Mouse (Mus musculus) lung, adult 2 months (tissue): Measurements from ENCODE around the gene Evx2. TPM values are rescaled to one million over a fixed set of nuclear protein-coding genes. Genes with fewer than 3 reads are reported as not detected.

Experiments used
- DNase-seq: peaks from one replicate; pipeline ENCODE4 v3.0.0; 2022
- H3K4me1 ChIP-seq: fragments of 200-500 bp; 2 replicates; pipeline ENCODE4 v1.6.1; 2011; ENCODE audit warnings: low read length; ENCODE audit not compliant: control insufficient read depth, insufficient read depth
- H3K4me3 ChIP-seq: fragments of 200-500 bp; replicated peaks from 2 replicates; pipeline ENCODE3; 2011; ENCODE audit warnings: low read depth, mild to moderate bottlenecking, control low read depth, low read length; ENCODE audit errors: extremely low read depth
- CTCF ChIP-seq: fragments of 200-500 bp; IDR thresholded peaks from 2 replicates; pipeline ENCODE4 v1.5.1; 2011; ENCODE audit warnings: mild to moderate bottlenecking, low read length, control low read depth; ENCODE audit not compliant: insufficient read depth
- POLR2A ChIP-seq: fragments of 200-500 bp; IDR thresholded peaks from 2 replicates; pipeline ENCODE4 v1.6.1; 2011; ENCODE audit warnings: low read depth, mild to moderate bottlenecking, control low read depth, low read length, borderline replicate concordance; ENCODE audit errors: extremely low read depth
- WGBS: fragments of 180-500 bp; shearing (Covaris S2); methylation state at CpG from one replicate; pipeline ENCODE4 v1.1.7; 2018; 5-methylcytosine and 5-hydroxymethylcytosine counted together
- polyA plus RNA-seq: library from polyadenylated mRNA; depleted of rRNA; stranded (reverse); fragments of >200 nt; gene quantifications from 2 replicates; pipeline ENCODE4 v1.2.3, GENCODE M21; 2012; rRNA removed

Evx2 gene
- polyA plus RNA-seq: not detected in 2 replicates

- WGBS: 6% methylated on average over 28 of the region's 28 CpGs
- H3K4me1 ChIP-seq: no peaks in the 10 kb centered on the region; the same call in 1 of the 2 replicates
- no peak for DNase-seq
- TF ChIP-seq POLR2A (no peak), CTCF (no peak)
- H3K4me3 ChIP-seq: no peak within 1 kb of the TSS
These were observed at the start of gene Evx2 for GRCm38 (mm10) chr2:74659507-74660005. Evx2 (minus strand) TSS chr2:74659557.

GRCm38 (mm10) chr2:74708676-74709075 lies 49.3 kb upstream of the Evx2 start:
- no peak for DNase-seq
- no peak overlapping the region for H3K4me3 ChIP-seq
- H3K4me1 ChIP-seq: no peaks in the 10 kb centered on the region
- WGBS: 21% methylated on average over 4 of the region's 4 CpGs
- no peak for TF ChIP-seq CTCF
- no peak for TF ChIP-seq POLR2A

GRCm38 (mm10) chr2:74707599-74707998 lies 48.2 kb upstream of the Evx2 start:
- no peak for DNase-seq
- no peak for TF ChIP-seq CTCF
- no peak for TF ChIP-seq POLR2A
- 27% methylated on average over 7 of the region's 7 CpGs for WGBS
- Histone ChIP-seq H3K4me1 (no peaks in the 10 kb centered on the region), H3K4me3 (no peak overlapping the region)

DNA sequence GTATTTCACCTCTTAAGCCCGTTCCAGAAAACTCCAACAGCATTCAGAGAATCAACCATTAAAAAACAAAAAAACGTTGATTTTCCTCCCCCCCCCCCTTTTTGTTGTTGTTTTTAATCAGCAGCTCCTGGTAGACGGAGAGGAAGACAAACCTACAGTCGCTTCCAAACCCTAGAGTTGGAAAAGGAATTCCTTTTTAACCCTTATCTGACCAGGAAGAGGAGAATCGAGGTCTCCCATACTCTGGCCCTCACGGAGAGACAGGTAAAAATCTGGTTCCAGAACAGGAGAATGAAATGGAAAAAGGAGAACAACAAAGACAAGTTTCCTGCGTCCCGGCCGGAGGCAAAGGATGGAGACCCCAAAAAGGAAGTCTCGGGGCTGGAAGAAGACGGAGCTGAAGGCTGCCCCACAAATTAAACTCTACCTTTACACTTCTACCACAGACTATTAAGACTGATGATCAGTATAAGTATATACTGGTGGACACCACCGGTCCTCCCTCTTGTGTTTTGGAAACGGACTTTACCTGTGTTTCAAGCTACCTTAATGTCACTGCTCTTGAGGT lies 47.1 kb upstream of the Evx2 start:
- WGBS: 6% methylated on average over 13 of the region's 13 CpGs
- no peaks in the 10 kb centered on the region for H3K4me1 ChIP-seq
- DNase-seq: no peak
- no peak overlapping the region for H3K4me3 ChIP-seq
- TF ChIP-seq CTCF: no peak
- TF ChIP-seq POLR2A: no peak

DNA sequence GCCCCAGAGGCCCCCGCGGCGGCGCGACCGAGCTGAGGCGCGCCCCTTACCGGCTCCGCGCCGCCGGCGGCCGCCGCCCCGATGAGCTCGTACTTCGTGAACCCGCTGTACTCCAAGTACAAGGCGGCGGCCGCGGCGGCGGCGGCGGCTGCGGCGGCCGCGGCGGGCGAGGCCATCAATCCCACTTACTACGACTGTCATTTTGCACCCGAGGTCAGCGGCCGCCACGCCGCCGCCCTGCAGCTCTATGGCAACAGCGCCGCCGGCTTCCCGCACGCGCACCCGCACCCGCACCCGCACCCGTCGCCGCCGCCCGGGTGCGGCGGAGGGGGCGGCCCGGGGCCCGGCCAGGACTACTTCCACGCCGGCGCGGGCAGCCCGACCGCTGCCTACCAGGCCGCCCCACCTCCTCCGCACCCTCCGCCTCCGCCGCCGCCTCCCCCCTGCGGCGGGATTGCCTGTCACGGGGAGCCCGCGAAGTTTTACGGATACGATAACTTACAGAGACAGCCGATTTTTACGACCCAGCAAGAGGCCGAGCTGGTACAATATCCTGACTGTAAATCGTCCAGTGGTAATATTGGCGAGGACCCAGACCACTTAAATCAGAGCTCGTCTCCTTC lies 46.2 kb upstream of the Evx2 start:
- Histone ChIP-seq H3K4me1 (no peaks in the 10 kb centered on the region), H3K4me3 (no peak overlapping the region)
- TF ChIP-seq POLR2A (no peak), CTCF (no peak)
- no peak for DNase-seq
- 3% methylated on average over 82 of the region's 85 CpGs for WGBS

- Histone ChIP-seq H3K4me3 (no peak overlapping the region), H3K4me1 (no peaks in the 10 kb centered on the region)
- under 1% methylated on average over 64 of the region's 66 CpGs for WGBS
- TF ChIP-seq CTCF (no peak), POLR2A (no peak)
- no peak for DNase-seq
These were observed 45.7 kb upstream of the Evx2 start for GRCm38 (mm10) chr2:74704999-74705466.

DNA sequence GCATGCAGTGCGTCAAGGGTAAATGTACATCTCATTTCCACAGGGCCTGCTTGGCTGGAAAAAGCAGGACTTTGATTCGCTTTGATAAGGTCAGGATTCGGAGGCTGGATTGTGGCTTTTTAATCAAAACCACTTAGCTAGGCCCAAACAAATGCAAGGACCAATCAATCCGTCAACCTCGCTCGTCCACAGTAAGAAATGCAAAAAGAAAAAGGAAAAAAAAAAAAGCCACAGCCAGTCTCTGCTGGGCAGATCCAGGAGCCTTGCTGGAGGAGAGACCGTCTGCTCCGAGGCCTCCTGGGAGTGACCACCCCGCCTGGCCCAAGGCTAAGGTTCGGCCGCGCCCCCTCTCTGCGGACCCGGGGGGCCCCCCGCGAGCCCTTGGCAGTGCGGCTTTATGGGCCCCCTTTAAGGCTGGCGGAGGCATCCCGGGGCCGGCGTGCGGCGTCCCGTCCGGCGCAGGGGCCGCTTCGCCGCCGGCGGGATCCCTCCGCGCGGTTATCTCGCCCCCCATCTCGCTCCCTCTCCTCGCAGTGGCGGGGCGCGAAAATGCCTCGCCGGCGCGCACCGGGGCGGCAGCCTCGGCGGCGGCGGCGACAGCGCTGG lies 45.1 kb upstream of the Evx2 start, which contains the start of gene Hoxd8:
Gene Hoxd8, plus strand, starts transcription at position 223 of the 606 bp plus-strand sequence.
- no peak for TF ChIP-seq CTCF
- TF ChIP-seq POLR2A: no peak
- no peaks in the 10 kb centered on the region for H3K4me1 ChIP-seq
- no peak for DNase-seq
- no peak within 1 kb of the TSS for H3K4me3 ChIP-seq
- WGBS: 4% methylated on average over 47 of the region's 52 CpGs

DNA sequence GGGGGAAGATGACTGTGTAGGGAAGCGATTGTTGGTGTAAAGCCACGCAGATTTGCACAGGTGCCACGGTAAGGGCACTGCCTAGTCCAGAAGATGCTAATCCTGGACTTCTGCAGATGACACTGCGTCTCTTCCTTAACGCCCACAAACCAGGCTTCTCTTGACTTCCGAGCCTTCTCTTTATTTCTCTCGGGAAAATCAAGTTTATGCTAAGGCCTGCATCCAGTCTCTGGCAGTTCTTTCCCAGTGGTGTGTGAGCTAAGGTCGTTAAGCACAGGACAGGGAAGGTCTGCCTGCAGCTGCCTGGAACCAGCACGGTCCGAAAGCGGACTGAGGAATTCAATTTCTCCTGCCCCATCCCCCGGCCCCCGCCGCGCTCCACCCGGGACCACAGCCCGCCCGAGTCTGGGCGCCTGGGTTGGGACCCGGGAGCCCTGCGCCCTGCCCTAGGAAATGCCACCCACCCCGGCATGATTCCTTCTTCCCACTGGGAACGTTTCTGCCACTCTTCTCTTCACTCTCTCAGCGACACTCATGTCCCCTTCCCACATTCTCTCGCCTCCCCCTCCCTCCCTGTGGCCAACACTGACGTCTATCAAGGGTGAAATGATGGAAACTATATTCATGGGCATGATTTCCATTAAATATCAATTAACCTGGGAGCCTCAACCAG lies 44.5 kb upstream of the Evx2 start:
- Histone ChIP-seq H3K4me1 (no peaks in the 10 kb centered on the region), H3K4me3 (no peak overlapping the region)
- TF ChIP-seq POLR2A (no peak), CTCF (no peak)
- no peak for DNase-seq
- 8% methylated on average over 26 of the region's 26 CpGs for WGBS

- Histone ChIP-seq H3K4me3 (no peak overlapping the region), H3K4me1 (peaks cover 1% of the 10 kb centered on the region; the same call in 1 of the 2 replicates)
- no peak for DNase-seq
- 24% methylated on average over 10 of the region's 10 CpGs for WGBS
- TF ChIP-seq POLR2A: no peak
- no peak for TF ChIP-seq CTCF
These were observed 44.0 kb upstream of the Evx2 start for GRCm38 (mm10) chr2:74703317-74703716.
